Mouse (Mus musculus): ENCODE results near the gene Olfr1231. TPM values are rescaled to one million over a fixed set of nuclear protein-coding genes. Genes with fewer than 3 reads are reported as not detected.

Olfr1231 gene
- not detected in 2 replicates for total RNA-seq (2017)

- no peak for ATAC-seq (replicated peaks; ENCODE audit: low read depth, poor library complexity, severe bottlenecking)
These were observed at the start of gene Olfr1231 for GRCm38 (mm10) chr2:89306974-89307373. TSS of gene Olfr1231 (minus strand) at chr2:89307074.

- no peak for ATAC-seq (replicated peaks; ENCODE audit: low read depth, poor library complexity, severe bottlenecking)
These were observed 35.4 kb upstream of the Olfr1231 start, which contains the start of gene Olfr1233 for GRCm38 (mm10) chr2:89342298-89342697. TSS of gene Olfr1233 (minus strand) at chr2:89342398.

- no peak for ATAC-seq (replicated peaks; ENCODE audit: low read depth, poor library complexity, severe bottlenecking)
These were observed 22.7 kb upstream of the Olfr1231 start, which contains the start of gene Olfr1232 for GRCm38 (mm10) chr2:89329575-89329974. TSS of gene Olfr1232 (minus strand) at chr2:89329675.

- ATAC-seq (replicated peaks; ENCODE audit: low read depth, poor library complexity, severe bottlenecking), result no peak
These were observed 9.7 kb downstream of the Olfr1231 start, which contains the start of gene Olfr1230 for GRCm38 (mm10) chr2:89297168-89297567. TSS of gene Olfr1230 (minus strand) at chr2:89297268.

- ATAC-seq (replicated peaks; ENCODE audit: low read depth, poor library complexity, severe bottlenecking), result no peak
These were observed 19.0 kb downstream of the Olfr1231 start, which contains the start of gene Olfr1229 for GRCm38 (mm10) chr2:89287914-89288313. TSS of gene Olfr1229 (minus strand) at chr2:89288014.

GRCm38 (mm10) chr2:89253962-89254361, 52.9 kb downstream of the Olfr1231 start, which contains the start of gene Olfr1228:
TSS of gene Olfr1228 (minus strand) at chr2:89254062.
- ATAC-seq (replicated peaks; ENCODE audit: low read depth, poor library complexity, severe bottlenecking), result no peak

Other genes starting within 250 kb of the Olfr1231 start
- gene Olfr1218, start 245.9 kb downstream of the Olfr1231 start, total RNA-seq (2017), result not detected in 2 replicates
- gene Olfr1219, start 223.6 kb downstream of the Olfr1231 start, total RNA-seq (2017), result not detected in 2 replicates
- not detected in 2 replicates for gene Olfr1220, start 200.2 kb downstream of the Olfr1231 start, total RNA-seq (2017)
- not detected in 2 replicates for gene Olfr1221, start 189.8 kb downstream of the Olfr1231 start, total RNA-seq (2017)
- gene Olfr1222, start 174.0 kb downstream of the Olfr1231 start, total RNA-seq (2017), result not detected in 2 replicates
- gene Olfr1223, start 155.5 kb downstream of the Olfr1231 start, total RNA-seq (2017), result not detected in 2 replicates
- gene Olfr1224-ps1, start 143.0 kb downstream of the Olfr1231 start, total RNA-seq (2017), result not detected in 2 replicates
- gene Olfr1225, start 132.4 kb downstream of the Olfr1231 start, total RNA-seq (2017), result not detected in 2 replicates
- gene Olfr1226, start 107.0 kb downstream of the Olfr1231 start, total RNA-seq (2017), result not detected in 2 replicates
- gene Olfr1228, start 53.0 kb downstream of the Olfr1231 start, total RNA-seq (2017), result not detected in 2 replicates
- gene Olfr1229, start 19.1 kb downstream of the Olfr1231 start, total RNA-seq (2017), result not detected in 2 replicates
- not detected in 2 replicates for gene Olfr1230, start 9.8 kb downstream of the Olfr1231 start, total RNA-seq (2017)
- gene Olfr1232, start 22.6 kb upstream of the Olfr1231 start, total RNA-seq (2017), result not detected in 2 replicates
- gene Olfr1233, start 35.3 kb upstream of the Olfr1231 start, total RNA-seq (2017), result not detected in 2 replicates
- not detected in 2 replicates for gene Olfr1234, start 57.8 kb upstream of the Olfr1231 start, total RNA-seq (2017)
- not detected in 2 replicates for gene Olfr1238, start 102.6 kb upstream of the Olfr1231 start, total RNA-seq (2017)
- gene Olfr1239, start 113.3 kb upstream of the Olfr1231 start, total RNA-seq (2017), result not detected in 2 replicates
- gene Olfr1240, start 135.9 kb upstream of the Olfr1231 start, total RNA-seq (2017), result not detected in 2 replicates
- not detected in 2 replicates for gene Olfr1241, start 180.1 kb upstream of the Olfr1231 start, total RNA-seq (2017)
- gene Olfr1242, start 191.3 kb upstream of the Olfr1231 start, total RNA-seq (2017), result not detected in 2 replicates
- gene Olfr1243, start 224.4 kb upstream of the Olfr1231 start, total RNA-seq (2017), result not detected in 2 replicates

All from common myeloid progenitor, adult 5-6 weeks (primary cell).